Mouse (Mus musculus): ENCODE measurements around the gene Lima1. TPM values are rescaled to one million over a fixed set of nuclear protein-coding genes. Genes with fewer than 3 reads are reported as not detected.
"Not testable (repeated sequence)": the region's sequence is repeated elsewhere in the genome, so short reads cannot be mapped to it uniquely, and the experiment has no call there.

Gene Lima1
- total RNA-seq, 2 experiments from 2014 or later = 11.6 to 12.4 TPM

- DNase-seq = no peak
Measured at GRCm38 (mm10) chr15:99801885-99802572, 73.2 kb downstream of the Lima1 start.

GRCm38 (mm10) chr15:99799706-99800105, 75.5 kb downstream of the Lima1 start:
- no peak for DNase-seq

GRCm38 (mm10) chr15:99797898-99798297, 77.4 kb downstream of the Lima1 start:
- DNase-seq = no peak

GRCm38 (mm10) chr15:99796735-99797134, 78.5 kb downstream of the Lima1 start:
- no peak for DNase-seq

- DNase-seq = no peak
Measured at GRCm38 (mm10) chr15:99796066-99796465, 79.2 kb downstream of the Lima1 start.

- DNase-seq = no peak
Measured at GRCm38 (mm10) chr15:99792221-99792815, 82.9 kb downstream of the Lima1 start.

GRCm38 (mm10) chr15:99791003-99791402, 84.3 kb downstream of the Lima1 start:
- no peak for DNase-seq

- no peak for DNase-seq
Measured at GRCm38 (mm10) chr15:99790464-99790863, 84.8 kb downstream of the Lima1 start.

- no peak for DNase-seq
Measured at GRCm38 (mm10) chr15:99787625-99788120, 87.6 kb downstream of the Lima1 start.

GRCm38 (mm10) chr15:99778677-99779335, 96.5 kb downstream of the Lima1 start:
- DNase-seq = no peak

GRCm38 (mm10) chr15:99778148-99778547, 97.1 kb downstream of the Lima1 start:
- no peak for DNase-seq

GRCm38 (mm10) chr15:99772925-99773324, 102.3 kb downstream of the Lima1 start:
- no peak for DNase-seq

- DNase-seq = not testable (repeated sequence)
Measured at GRCm38 (mm10) chr15:99772881-99772924, 102.6 kb downstream of the Lima1 start, which contains the start of gene Cers5. Gene Cers5 (minus strand): TSS chr15:99772885.

GRCm38 (mm10) chr15:99772277-99772880, 102.9 kb downstream of the Lima1 start:
- peak; percentile 85 for DNase-seq

- peak; percentile 50 to 56 for DNase-seq
Measured at GRCm38 (mm10) chr15:99771601-99772276, 103.5 kb downstream of the Lima1 start.

- DNase-seq = no peak
Measured at GRCm38 (mm10) chr15:99771004-99771500, 104.2 kb downstream of the Lima1 start.

GRCm38 (mm10) chr15:99768761-99769160, 106.5 kb downstream of the Lima1 start:
- DNase-seq = no peak

GRCm38 (mm10) chr15:99767467-99767866, 107.8 kb downstream of the Lima1 start:
- no peak for DNase-seq

GRCm38 (mm10) chr15:99754204-99754603, 121.1 kb downstream of the Lima1 start:
- peak; percentile 18 to 35 for DNase-seq

GRCm38 (mm10) chr15:99740229-99740628, 135.0 kb downstream of the Lima1 start:
- DNase-seq = no peak

- DNase-seq = no peak
Measured at GRCm38 (mm10) chr15:99736675-99737074, 138.6 kb downstream of the Lima1 start.

- peak; percentile 100 for DNase-seq
Measured at GRCm38 (mm10) chr15:99735631-99736030, 139.6 kb downstream of the Lima1 start.

GRCm38 (mm10) chr15:99733186-99733585, 142.1 kb downstream of the Lima1 start:
- no peak for DNase-seq
